Mouse (Mus musculus): ENCODE data around the gene Snd1. TPM values are rescaled to one million over a fixed set of nuclear protein-coding genes. Genes with fewer than 3 reads are reported as not detected.

Gene Snd1
- total and polyA plus RNA-seq, 3 experiments, result 83.7 to 377 (median 210) TPM

GRCm38 (mm10) chr6:28891480-28891879 is 416.5 kb downstream of the Snd1 start:
- Histone ChIP-seq H3K9me3 (replicated peaks; ENCODE audit: low read length) (no peaks in the 10 kb centered on the region), H3K4me3 (replicated peaks in 1 of 3; ENCODE audit: low read depth in 2 of 3, low read length in 2 of 3, poor library complexity in 1 of 3) (no peak overlapping the region), H3K4me1 (ENCODE audit: control insufficient read depth in 1 of 2, insufficient read depth in 2 of 2) (no peaks in the 10 kb centered on the region), H3K36me3 (replicated peaks in 1 of 2; ENCODE audit: control insufficient read depth in 1 of 2, insufficient read depth in 1 of 2, low read length in 1 of 2) (peaks cover 61 to 94% of the 10 kb centered on the region in 2 experiments), H3K27ac (ENCODE audit: insufficient read depth, low read depth) (no peak overlapping the region), H3K9ac (ENCODE audit: insufficient read depth, low read depth) (no peak overlapping the region), H3K4me2 (ENCODE audit: insufficient read depth, low read depth, poor library complexity, severe bottlenecking) (no peak overlapping the region), H3K79me2 (replicated peaks; ENCODE audit: control insufficient read depth, extremely low read depth, insufficient read depth, poor library complexity, severe bottlenecking) (no peaks in the 10 kb centered on the region), H3K27me3 (replicated peaks) (no peaks in the 10 kb centered on the region)
- DNase-seq (ENCODE audit: extremely low read depth), result no peak
- dilution Hi-C loops (cut with MboI; ENCODE audit: extremely low pct_ligation_motif_present, extremely low pct_unique_long_range_greater_than_20kb, low sequenced_read_pairs), result no loop called here
- no peak for TF ChIP-seq JUND (conservative IDR thresholded peaks at IDR 0.05; ENCODE audit: low read depth, low read length)
- no peak for TF ChIP-seq IRF4 (IDR thresholded peaks at IDR 0.05; ENCODE audit: low read depth, low read length)
- TF ChIP-seq ZKSCAN1 (IDR thresholded peaks at IDR 0.05; ENCODE audit: borderline replicate concordance, low read depth, low read length), result no peak
- in situ Hi-C loops (cut with MboI; ENCODE audit: low pct_ligation_motif_present, low pct_unique_long_range_greater_than_20kb, low sequenced_read_pairs), result loop anchor here (10.0 kb wide), 1 partner anchor 357 kb away; no protein-coding TSS in a partner anchor

DNA sequence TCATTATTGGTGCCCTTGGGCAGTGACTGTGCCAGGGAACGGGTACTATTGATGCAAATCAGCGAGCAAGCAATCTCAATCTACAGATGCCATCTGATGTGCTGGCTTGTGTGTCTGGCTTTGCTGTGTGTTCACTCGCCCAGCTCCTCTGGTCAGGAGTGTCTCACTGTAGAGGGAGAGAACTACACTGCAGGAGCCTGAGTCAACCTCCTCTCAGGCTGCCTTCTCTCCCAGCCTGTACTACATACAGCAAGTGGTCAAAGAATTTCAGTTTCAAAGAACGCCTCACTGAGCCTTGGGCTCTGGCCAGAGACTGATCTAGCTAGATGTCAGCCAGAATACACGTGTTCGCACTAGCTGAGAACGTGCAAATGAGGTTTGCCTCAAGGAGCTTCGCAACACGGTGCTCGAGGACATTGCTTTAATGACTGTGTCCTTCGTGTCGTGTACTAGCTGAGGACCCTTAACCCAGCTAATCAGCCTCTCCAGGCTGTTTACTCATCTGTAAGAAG is 420.1 kb downstream of the Snd1 start:
- no peak overlapping the region for H3K4me2 ChIP-seq (ENCODE audit: insufficient read depth, low read depth, poor library complexity, severe bottlenecking)
- H3K9me3 ChIP-seq (replicated peaks; ENCODE audit: low read length), result no peaks in the 10 kb centered on the region
- TF ChIP-seq MAX (IDR thresholded peaks at IDR 0.05; ENCODE audit: low read length) (no peak), POLR2AphosphoS2 (IDR thresholded peaks at IDR 0.05; ENCODE audit: low read depth, low read length) (peak; percentile 56; the same call in 1 of the 2 replicates)
- H3K27ac ChIP-seq (ENCODE audit: insufficient read depth, low read depth), result no peak overlapping the region
- no peak overlapping the region for H3K9ac ChIP-seq (ENCODE audit: insufficient read depth, low read depth)
- no peak for DNase-seq (ENCODE audit: extremely low read depth)
- no peaks in the 10 kb centered on the region for H3K4me1 ChIP-seq (ENCODE audit: control insufficient read depth in 1 of 2, insufficient read depth in 2 of 2)
- H3K4me3 ChIP-seq (replicated peaks in 1 of 3; ENCODE audit: low read depth in 2 of 3, low read length in 2 of 3, poor library complexity in 1 of 3), result no peak overlapping the region
- in situ Hi-C loops (cut with MboI; ENCODE audit: low pct_ligation_motif_present, low pct_unique_long_range_greater_than_20kb, low sequenced_read_pairs) (loop anchor here (10.0 kb wide), 1 partner anchor 360 kb away; no protein-coding TSS in a partner anchor), dilution Hi-C loops (cut with MboI; ENCODE audit: extremely low pct_ligation_motif_present, extremely low pct_unique_long_range_greater_than_20kb, low sequenced_read_pairs) (no loop called here)
- peaks cover 33 to 59% of the 10 kb centered on the region in 2 experiments for H3K36me3 ChIP-seq (replicated peaks in 1 of 2; ENCODE audit: control insufficient read depth in 1 of 2, insufficient read depth in 1 of 2, low read length in 1 of 2)
- H3K27me3 ChIP-seq (replicated peaks), result no peaks in the 10 kb centered on the region
- H3K79me2 ChIP-seq (replicated peaks; ENCODE audit: control insufficient read depth, extremely low read depth, insufficient read depth, poor library complexity, severe bottlenecking), result no peaks in the 10 kb centered on the region

GRCm38 (mm10) chr6:28895726-28896125 is 420.8 kb downstream of the Snd1 start:
- Histone ChIP-seq H3K9me3 (replicated peaks; ENCODE audit: low read length) (no peaks in the 10 kb centered on the region), H3K79me2 (replicated peaks; ENCODE audit: control insufficient read depth, extremely low read depth, insufficient read depth, poor library complexity, severe bottlenecking) (no peaks in the 10 kb centered on the region), H3K9ac (ENCODE audit: insufficient read depth, low read depth) (no peak overlapping the region), H3K36me3 (replicated peaks in 1 of 2; ENCODE audit: control insufficient read depth in 1 of 2, insufficient read depth in 1 of 2, low read length in 1 of 2) (peaks cover 27 to 52% of the 10 kb centered on the region in 2 experiments), H3K4me2 (ENCODE audit: insufficient read depth, low read depth, poor library complexity, severe bottlenecking) (no peak overlapping the region), H3K27me3 (replicated peaks) (no peaks in the 10 kb centered on the region), H3K4me3 (replicated peaks in 1 of 3; ENCODE audit: low read depth in 2 of 3, low read length in 2 of 3, poor library complexity in 1 of 3) (no peak overlapping the region), H3K4me1 (ENCODE audit: control insufficient read depth in 1 of 2, insufficient read depth in 2 of 2) (no peaks in the 10 kb centered on the region), H3K27ac (ENCODE audit: insufficient read depth, low read depth) (no peak overlapping the region)
- in situ Hi-C loops (cut with MboI; ENCODE audit: low pct_ligation_motif_present, low pct_unique_long_range_greater_than_20kb, low sequenced_read_pairs), result loop anchor here (10.0 kb wide), 1 partner anchor 361 kb away; no protein-coding TSS in a partner anchor
- TF ChIP-seq MEF2A (IDR thresholded peaks at IDR 0.05; ENCODE audit: borderline replicate concordance, low read depth, low read length) (no peak), MYC (IDR thresholded peaks at IDR 0.05; ENCODE audit: low read depth, low read length) (no peak), E2F4 (IDR thresholded peaks at IDR 0.05; ENCODE audit: insufficient replicate concordance, low read depth, low read length) (no peak), GABPA (IDR thresholded peaks at IDR 0.05; ENCODE audit: insufficient replicate concordance, low read depth, low read length) (no peak), JUND (conservative IDR thresholded peaks at IDR 0.05; ENCODE audit: low read depth, low read length) (no peak), USF1 (IDR thresholded peaks at IDR 0.05; ENCODE audit: low read depth, low read length) (no peak), KAT2A (IDR thresholded peaks at IDR 0.05; ENCODE audit: insufficient replicate concordance, low read length) (no peak), MAFK (IDR thresholded peaks at IDR 0.05; ENCODE audit: insufficient replicate concordance, low read length) (no peak), BHLHE40 (IDR thresholded peaks at IDR 0.05; ENCODE audit: low read depth, low read length) (no peak), SMC3 (IDR thresholded peaks at IDR 0.05; ENCODE audit: low read depth, low read length) (no peak), ETS1 (conservative IDR thresholded peaks at IDR 0.05; ENCODE audit: low read depth, low read length) (no peak), MXI1 (IDR thresholded peaks at IDR 0.05; ENCODE audit: low read depth, low read length) (no peak), IRF4 (IDR thresholded peaks at IDR 0.05; ENCODE audit: low read depth, low read length) (no peak), EP300 (IDR thresholded peaks at IDR 0.05; ENCODE audit: low read length) (no peak), JUN (IDR thresholded peaks at IDR 0.05; ENCODE audit: insufficient read depth, low read depth, low read length) (no peak), CHD1 (IDR thresholded peaks at IDR 0.05; ENCODE audit: low read depth, low read length) (no peak)
- dilution Hi-C loops (cut with MboI; ENCODE audit: extremely low pct_ligation_motif_present, extremely low pct_unique_long_range_greater_than_20kb, low sequenced_read_pairs), result no loop called here
- DNase-seq (ENCODE audit: extremely low read depth), result no peak
